Mouse (Mus musculus): ENCODE measurements around the gene Prss29. TPM values are rescaled to one million over a fixed set of nuclear protein-coding genes. Genes with fewer than 3 reads are reported as not detected.

Gene Prss29
- polyA plus RNA-seq, 1 experiment from 2014 or later = not detected

DNA sequence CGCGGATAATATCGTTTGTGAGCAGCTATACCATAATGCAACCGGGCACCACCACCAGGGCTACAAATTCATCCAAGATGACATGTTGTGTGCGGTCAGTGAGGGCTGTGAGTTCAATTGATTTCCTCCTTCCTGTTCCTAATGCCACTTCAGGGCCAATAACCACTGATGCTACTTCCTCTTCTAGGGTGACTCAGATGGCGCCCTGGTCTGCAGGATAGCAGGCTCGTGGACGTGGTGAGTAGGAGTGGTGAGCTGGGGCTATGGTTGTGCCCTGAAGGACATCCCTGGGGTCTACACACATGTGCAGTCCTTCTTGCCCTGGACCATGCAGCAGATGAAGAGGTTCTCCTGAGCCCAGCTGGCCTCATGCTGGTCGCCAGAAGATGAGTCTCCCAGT lies 13.9 kb downstream of the Prss29 start:
- H3K36me3 ChIP-seq (ENCODE audit: control insufficient read depth, insufficient read depth) = no peaks in the 10 kb centered on the region
- H3K9ac ChIP-seq (ENCODE audit: low read depth, low read length) = no peak overlapping the region
- H3K9me3 ChIP-seq (replicated peaks; ENCODE audit: control insufficient read depth, low read length) = no peaks in the 10 kb centered on the region
- no peaks in the 10 kb centered on the region for H3K4me1 ChIP-seq (ENCODE audit: control insufficient read depth, low read depth, low read length)
- H3K27me3 ChIP-seq (ENCODE audit: control insufficient read depth, insufficient read depth, low read depth, low read length) = no peaks in the 10 kb centered on the region; the same call in none of the 2 replicates
- H3K4me3 ChIP-seq (ENCODE audit: low read depth, low read length) = no peak overlapping the region
- H3K4me2 ChIP-seq (ENCODE audit: low read depth, low read length) = no peak overlapping the region
- no peak overlapping the region for H3K27ac ChIP-seq (ENCODE audit: low read length)
- ATAC-seq (ENCODE audit: low read depth) = no peak
- 21% methylated on average over 9 of the region's 9 CpGs for WGBS (ENCODE audit: insufficient replicate concordance)

DNA sequence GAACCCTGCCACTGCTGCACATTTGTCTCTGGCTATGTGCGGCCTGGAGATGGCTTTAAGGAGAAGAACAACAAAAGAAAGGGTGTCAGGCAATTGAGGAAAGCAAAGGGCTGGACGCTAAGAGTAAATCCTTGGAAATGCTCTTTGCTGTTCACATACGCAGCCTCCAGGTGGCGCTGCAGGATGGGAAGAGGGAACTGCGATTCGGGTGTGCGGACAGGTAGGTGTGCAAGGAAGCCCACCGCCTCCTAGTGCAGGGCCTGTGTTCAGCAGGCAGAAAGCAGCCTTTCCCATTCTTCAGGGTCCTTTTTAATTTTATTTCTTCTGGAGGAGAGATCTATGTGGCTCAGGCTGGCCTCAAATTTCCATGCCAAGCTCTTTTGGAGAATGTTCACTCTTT lies 15.5 kb downstream of the Prss29 start:
- no peaks in the 10 kb centered on the region for H3K9me3 ChIP-seq (replicated peaks; ENCODE audit: control insufficient read depth, low read length)
- no peaks in the 10 kb centered on the region; the same call in 1 of the 2 replicates for H3K4me1 ChIP-seq (ENCODE audit: control insufficient read depth, low read depth, low read length)
- H3K27ac ChIP-seq (ENCODE audit: low read length) = no peak overlapping the region
- no peak overlapping the region for H3K9ac ChIP-seq (ENCODE audit: low read depth, low read length)
- no peak for ATAC-seq (ENCODE audit: low read depth)
- H3K4me3 ChIP-seq (ENCODE audit: low read depth, low read length) = no peak overlapping the region
- no peak overlapping the region for H3K4me2 ChIP-seq (ENCODE audit: low read depth, low read length)
- WGBS (ENCODE audit: insufficient replicate concordance) = 2% methylated on average over 8 of the region's 8 CpGs
- no peaks in the 10 kb centered on the region for H3K36me3 ChIP-seq (ENCODE audit: control insufficient read depth, insufficient read depth)
- H3K27me3 ChIP-seq (ENCODE audit: control insufficient read depth, insufficient read depth, low read depth, low read length) = no peaks in the 10 kb centered on the region; the same call in none of the 2 replicates

DNA sequence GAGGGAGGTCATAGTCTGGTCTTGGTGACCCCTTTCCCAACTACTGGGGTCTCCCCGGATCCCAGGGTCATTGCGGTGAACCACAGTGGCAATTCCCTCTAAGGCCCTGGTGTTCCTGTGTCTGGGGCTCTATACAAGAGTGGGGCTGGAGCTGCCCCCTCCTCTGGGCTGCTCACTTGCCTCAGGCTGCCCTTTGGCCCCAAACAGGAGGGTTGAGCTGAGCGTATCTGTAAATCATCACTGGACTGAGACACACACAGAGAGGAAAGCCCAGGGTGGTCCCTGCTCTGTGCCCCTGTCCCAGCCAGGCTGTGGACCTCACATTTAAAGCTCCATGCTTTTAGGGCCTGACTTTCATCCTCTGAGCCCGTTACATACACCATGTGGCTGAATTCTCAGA lies 19.8 kb downstream of the Prss29 start:
- Histone ChIP-seq H3K4me1 (ENCODE audit: control insufficient read depth, low read depth, low read length) (peaks cover 2% of the 10 kb centered on the region), H3K27me3 (ENCODE audit: control insufficient read depth, insufficient read depth, low read depth, low read length) (no peaks in the 10 kb centered on the region; the same call in 1 of the 2 replicates), H3K9me3 (replicated peaks; ENCODE audit: control insufficient read depth, low read length) (no peaks in the 10 kb centered on the region), H3K4me3 (ENCODE audit: low read depth, low read length) (no peak overlapping the region), H3K36me3 (ENCODE audit: control insufficient read depth, insufficient read depth) (no peaks in the 10 kb centered on the region), H3K9ac (ENCODE audit: low read depth, low read length) (no peak overlapping the region), H3K4me2 (ENCODE audit: low read depth, low read length) (no peak overlapping the region), H3K27ac (ENCODE audit: low read length) (peak overlapping the region; percentile 64)
- 51% methylated on average over 4 of the region's 4 CpGs for WGBS (ENCODE audit: insufficient replicate concordance)
- ATAC-seq (ENCODE audit: low read depth) = peak; percentile 62

DNA sequence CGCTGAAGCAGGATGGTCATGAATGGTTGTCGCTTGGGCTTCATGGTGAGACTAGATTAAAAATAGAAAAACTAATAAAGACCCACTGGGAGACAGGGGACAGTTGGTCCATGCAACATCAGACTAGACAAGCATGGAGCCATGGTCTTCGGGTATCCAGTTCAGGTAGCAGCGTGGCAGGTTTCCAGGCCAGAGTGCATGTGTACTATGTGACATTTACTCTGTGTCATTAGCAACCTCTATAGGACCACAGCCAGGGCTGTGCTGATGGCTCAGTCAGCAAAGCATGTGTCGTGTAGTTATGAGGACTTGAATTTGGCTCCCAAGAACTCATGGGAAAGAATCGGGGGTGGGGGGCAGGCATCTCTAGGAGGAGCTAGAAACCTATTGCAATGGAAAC lies 21.5 kb downstream of the Prss29 start:
- ATAC-seq (ENCODE audit: low read depth) = peak; percentile 64
- Histone ChIP-seq H3K27ac (ENCODE audit: low read length) (no peak overlapping the region), H3K4me1 (ENCODE audit: control insufficient read depth, low read depth, low read length) (peaks cover 2% of the 10 kb centered on the region), H3K9ac (ENCODE audit: low read depth, low read length) (no peak overlapping the region), H3K4me3 (ENCODE audit: low read depth, low read length) (no peak overlapping the region), H3K4me2 (ENCODE audit: low read depth, low read length) (no peak overlapping the region), H3K27me3 (ENCODE audit: control insufficient read depth, insufficient read depth, low read depth, low read length) (no peaks in the 10 kb centered on the region), H3K36me3 (ENCODE audit: control insufficient read depth, insufficient read depth) (no peaks in the 10 kb centered on the region), H3K9me3 (replicated peaks; ENCODE audit: control insufficient read depth, low read length) (no peaks in the 10 kb centered on the region)
- 64% methylated on average over 6 of the region's 6 CpGs for WGBS (ENCODE audit: insufficient replicate concordance)

DNA sequence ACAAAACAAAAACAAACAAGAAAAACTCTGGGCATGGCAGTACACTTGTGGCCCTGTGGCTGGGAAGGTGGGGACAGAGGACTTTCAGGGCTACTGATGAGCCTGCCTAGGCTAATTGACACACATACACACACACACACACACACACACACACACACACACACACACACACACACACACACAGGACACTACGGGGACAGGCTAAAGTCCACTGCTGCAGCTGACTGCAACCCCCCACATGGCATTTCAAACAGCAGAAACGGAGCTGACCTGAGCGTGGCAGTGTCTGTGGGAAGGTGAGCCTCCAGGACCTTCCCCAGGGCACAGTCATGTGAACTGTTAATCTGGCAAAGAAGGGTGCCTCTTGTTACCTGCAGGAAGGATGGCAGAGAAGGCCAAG lies 23.0 kb downstream of the Prss29 start:
- 44% methylated on average over 3 of the region's 3 CpGs for WGBS (ENCODE audit: insufficient replicate concordance)
- peak overlapping the region; percentile 52 for H3K27ac ChIP-seq (ENCODE audit: low read length)
- ATAC-seq (ENCODE audit: low read depth) = peak; percentile 71

DNA sequence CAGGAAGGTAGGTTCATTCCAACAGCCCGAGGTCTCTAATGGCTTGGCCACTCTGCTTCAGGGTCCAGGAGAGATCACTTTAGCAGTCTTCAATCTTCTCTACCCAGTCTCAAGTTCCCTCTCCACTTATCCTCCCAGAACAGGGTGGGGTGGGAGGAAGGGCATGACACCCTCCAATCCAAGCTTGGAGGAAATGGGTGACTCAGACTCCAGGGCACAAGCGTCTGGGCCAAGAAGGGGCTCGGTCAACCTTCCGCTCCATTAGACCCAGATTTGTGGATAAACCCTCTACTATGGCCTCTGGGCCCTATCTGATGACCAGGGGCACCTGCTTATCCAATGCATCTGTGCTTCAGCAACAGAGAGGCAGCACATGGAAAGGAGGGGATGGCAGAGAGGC lies 27.0 kb downstream of the Prss29 start, which contains the start of gene Tpsab1:
Tpsab1 (minus strand) TSS at position 101 of the 400 bp plus-strand sequence.
- H3K4me3 ChIP-seq (ENCODE audit: low read depth, low read length) = no peak within 1 kb of the TSS
- no peaks in the 10 kb centered on the region for H3K27me3 ChIP-seq (ENCODE audit: control insufficient read depth, insufficient read depth, low read depth, low read length)
- WGBS (ENCODE audit: insufficient replicate concordance) = 67% methylated on average over 4 of the region's 4 CpGs
- no peak within 1 kb of the TSS for H3K9ac ChIP-seq (ENCODE audit: low read depth, low read length)
- H3K9me3 ChIP-seq (replicated peaks; ENCODE audit: control insufficient read depth, low read length) = no peaks in the 10 kb centered on the region
- H3K4me2 ChIP-seq (ENCODE audit: low read depth, low read length) = no peak within 1 kb of the TSS
- no peak within 1 kb of the TSS for H3K27ac ChIP-seq (ENCODE audit: low read length)
- ATAC-seq (ENCODE audit: low read depth) = no peak
- no peaks in the 10 kb centered on the region for H3K36me3 ChIP-seq (ENCODE audit: control insufficient read depth, insufficient read depth)
- H3K4me1 ChIP-seq (ENCODE audit: control insufficient read depth, low read depth, low read length) = no peaks in the 10 kb centered on the region

More for the DNA sequence above, 23.0 kb downstream of the Prss29 start:
- H3K9ac ChIP-seq (ENCODE audit: low read depth, low read length) = no peak overlapping the region
- H3K4me3 ChIP-seq (ENCODE audit: low read depth, low read length) = no peak overlapping the region
- H3K27me3 ChIP-seq (ENCODE audit: control insufficient read depth, insufficient read depth, low read depth, low read length) = no peaks in the 10 kb centered on the region
- no peaks in the 10 kb centered on the region for H3K9me3 ChIP-seq (replicated peaks; ENCODE audit: control insufficient read depth, low read length)
- H3K36me3 ChIP-seq (ENCODE audit: control insufficient read depth, insufficient read depth) = no peaks in the 10 kb centered on the region
- H3K4me1 ChIP-seq (ENCODE audit: control insufficient read depth, low read depth, low read length) = peaks cover 2% of the 10 kb centered on the region
- no peak overlapping the region for H3K4me2 ChIP-seq (ENCODE audit: low read depth, low read length)

DNA sequence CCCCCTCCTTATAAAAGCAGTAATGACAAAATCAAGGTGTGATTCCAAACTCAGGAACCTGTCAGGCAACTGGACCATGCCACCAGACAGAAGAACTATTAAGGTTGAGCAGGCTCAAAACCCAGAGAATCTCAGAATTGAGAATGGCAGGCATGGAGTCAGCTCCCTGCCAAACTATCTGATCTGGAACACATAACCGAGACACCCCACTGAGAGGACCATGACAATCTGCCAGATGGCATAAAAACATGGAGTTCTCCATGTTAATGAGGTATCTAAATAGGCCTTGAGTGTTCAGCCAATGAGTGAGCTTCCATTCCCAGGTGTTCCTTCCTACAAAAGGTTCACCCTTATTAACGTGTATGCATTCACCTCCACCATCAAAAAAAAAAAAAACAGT lies 42.8 kb downstream of the Prss29 start:
- Histone ChIP-seq H3K4me1 (ENCODE audit: control insufficient read depth, low read depth, low read length) (no peaks in the 10 kb centered on the region), H3K9me3 (replicated peaks; ENCODE audit: control insufficient read depth, low read length) (no peaks in the 10 kb centered on the region), H3K9ac (ENCODE audit: low read depth, low read length) (no peak overlapping the region), H3K27ac (ENCODE audit: low read length) (no peak overlapping the region), H3K27me3 (ENCODE audit: control insufficient read depth, insufficient read depth, low read depth, low read length) (no peaks in the 10 kb centered on the region), H3K4me3 (ENCODE audit: low read depth, low read length) (no peak overlapping the region), H3K4me2 (ENCODE audit: low read depth, low read length) (no peak overlapping the region), H3K36me3 (ENCODE audit: control insufficient read depth, insufficient read depth) (no peaks in the 10 kb centered on the region)
- no peak for ATAC-seq (ENCODE audit: low read depth)
- WGBS (ENCODE audit: insufficient replicate concordance) = 29% methylated on average over 2 of the region's 2 CpGs

DNA sequence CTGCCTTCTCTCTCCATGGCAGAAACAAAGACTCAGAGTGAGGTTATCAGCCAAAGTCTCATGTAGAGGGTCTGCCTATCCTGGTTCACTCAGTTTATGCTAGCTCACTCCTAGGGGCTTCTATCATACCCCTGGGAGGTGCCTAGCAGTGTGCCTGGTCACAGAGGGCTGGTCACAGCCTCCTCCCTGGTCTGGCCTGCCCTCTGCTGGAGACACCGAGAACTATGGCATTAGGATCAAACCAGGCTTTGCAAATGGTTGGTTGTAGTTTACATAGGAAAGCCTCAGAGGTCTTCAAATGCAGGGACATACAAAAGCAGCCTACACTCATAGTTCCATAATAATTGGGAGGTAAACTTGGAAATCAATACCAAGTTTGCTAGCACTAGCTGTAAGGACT lies 45.3 kb downstream of the Prss29 start:
- WGBS (ENCODE audit: insufficient replicate concordance) = 0% methylated on average over 1 of the region's 1 CpGs
- no peaks in the 10 kb centered on the region for H3K36me3 ChIP-seq (ENCODE audit: control insufficient read depth, insufficient read depth)
- no peak overlapping the region for H3K27ac ChIP-seq (ENCODE audit: low read length)
- no peak overlapping the region for H3K4me3 ChIP-seq (ENCODE audit: low read depth, low read length)
- no peak for ATAC-seq (ENCODE audit: low read depth)
- H3K4me2 ChIP-seq (ENCODE audit: low read depth, low read length) = no peak overlapping the region
- no peaks in the 10 kb centered on the region for H3K9me3 ChIP-seq (replicated peaks; ENCODE audit: control insufficient read depth, low read length)
- no peaks in the 10 kb centered on the region for H3K27me3 ChIP-seq (ENCODE audit: control insufficient read depth, insufficient read depth, low read depth, low read length)
- no peak overlapping the region for H3K9ac ChIP-seq (ENCODE audit: low read depth, low read length)
- no peaks in the 10 kb centered on the region for H3K4me1 ChIP-seq (ENCODE audit: control insufficient read depth, low read depth, low read length)

DNA sequence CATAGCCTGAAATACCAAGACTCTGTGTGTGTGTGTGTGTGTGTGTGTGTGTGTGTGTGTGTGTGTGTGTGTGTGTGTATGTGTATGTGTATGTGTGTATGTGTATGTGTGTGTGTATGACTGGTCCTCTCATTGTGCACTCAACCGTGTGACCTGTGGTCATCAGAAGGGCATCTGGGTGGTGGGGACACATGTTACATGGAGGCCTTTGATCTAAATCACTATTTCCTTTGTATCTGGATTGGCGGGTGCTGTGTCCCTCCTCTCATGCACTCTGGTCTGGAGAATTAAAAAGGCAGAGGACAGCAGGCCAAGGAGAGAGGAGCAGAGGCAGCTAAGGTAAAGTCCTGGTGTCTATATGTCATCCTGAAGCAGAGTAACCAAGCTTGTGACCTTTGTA lies 47.6 kb downstream of the Prss29 start, which contains the start of gene Tpsb2:
Tpsb2 (plus strand) TSS at position 301 of the 400 bp plus-strand sequence.
- no peak for ATAC-seq (ENCODE audit: low read depth)
- Histone ChIP-seq H3K4me3 (ENCODE audit: low read depth, low read length) (no peak within 1 kb of the TSS), H3K36me3 (ENCODE audit: control insufficient read depth, insufficient read depth) (no peaks in the 10 kb centered on the region), H3K4me2 (ENCODE audit: low read depth, low read length) (no peak within 1 kb of the TSS), H3K9ac (ENCODE audit: low read depth, low read length) (no peak within 1 kb of the TSS), H3K27ac (ENCODE audit: low read length) (no peak within 1 kb of the TSS), H3K4me1 (ENCODE audit: control insufficient read depth, low read depth, low read length) (no peaks in the 10 kb centered on the region), H3K9me3 (replicated peaks; ENCODE audit: control insufficient read depth, low read length) (no peaks in the 10 kb centered on the region), H3K27me3 (ENCODE audit: control insufficient read depth, insufficient read depth, low read depth, low read length) (no peaks in the 10 kb centered on the region)
- 41% methylated on average over 2 of the region's 2 CpGs for WGBS (ENCODE audit: insufficient replicate concordance)
